In genomic region chr11:119007461-119008456, GRCm38 (mm10) we compare ENCODE assay signal across 9 mouse cellular contexts. TPM values are rescaled to one million over a fixed set of nuclear protein-coding genes. Genes with fewer than 3 reads are reported as not detected.
DNase-seq lines count a peak whose midpoint lies in the region; ATAC-seq lines count a peak whose summit lies in the region.
"Had no signal": no experiment of that assay in that cellular context is flagged by ENCODE, and none has a peak within 500 bp of the region (broad histone marks: within the 10 kb centered on the region; RNA-seq: fewer than 3 reads in every experiment).

No protein-coding gene starts in this region.

- H3K36me3 ChIP-seq in erythroblast, embryonic 14.5 days (ENCODE audit: control insufficient read depth), result no peaks in the 10 kb centered on the region
- no peaks in the 10 kb centered on the region for H3K36me3 ChIP-seq in forebrain, embryonic 16.5 days (ENCODE audit: control insufficient read depth, insufficient read depth)
- no peaks in the 10 kb centered on the region for H3K36me3 ChIP-seq in limb, embryonic 10.5 days
- H3K36me3 ChIP-seq in midbrain, embryonic 13.5 days, result no peaks in the 10 kb centered on the region

- H3K4me3 ChIP-seq in erythroblast, embryonic 14.5 days (replicated peaks), result peak overlapping the region; percentile 32
- peak overlapping the region; percentile 14 for H3K4me3 ChIP-seq in forebrain, embryonic 16.5 days (replicated peaks; ENCODE audit: low read length)
- peak overlapping the region; percentile 48 for H3K4me3 ChIP-seq in limb, embryonic 10.5 days
- peak overlapping the region; percentile 26 for H3K4me3 ChIP-seq in midbrain, embryonic 13.5 days (replicated peaks)

- H3K9ac ChIP-seq in forebrain, embryonic 16.5 days (replicated peaks; ENCODE audit: low read depth, low read length), result no peak overlapping the region
- H3K9ac ChIP-seq in midbrain, embryonic 13.5 days (replicated peaks), result no peak overlapping the region; the same call in 1 of the 2 replicates

- H3K9me3 ChIP-seq in erythroblast, embryonic 14.5 days (ENCODE audit: control insufficient read depth, low read length), result no peaks in the 10 kb centered on the region
- H3K9me3 ChIP-seq in forebrain, embryonic 16.5 days (ENCODE audit: control insufficient read depth, low read length), result no peaks in the 10 kb centered on the region
- H3K9me3 ChIP-seq in limb, embryonic 10.5 days (replicated peaks), result no peaks in the 10 kb centered on the region
- no peaks in the 10 kb centered on the region for H3K9me3 ChIP-seq in midbrain, embryonic 13.5 days

- no peak overlapping the region for H3K27ac ChIP-seq in forebrain, embryonic 16.5 days (ENCODE audit: low read length)
- peak overlapping the region; percentile 58 for H3K27ac ChIP-seq in limb, embryonic 10.5 days
- 0 out of 2 replicates have a peak overlapping the region, but pooled peaks have one; percentile 9 for H3K27ac ChIP-seq in midbrain, embryonic 13.5 days

- peaks cover 5% of the 10 kb centered on the region for H3K27me3 ChIP-seq in erythroblast, embryonic 14.5 days (ENCODE audit: control insufficient read depth)
- H3K27me3 ChIP-seq in forebrain, embryonic 16.5 days (replicated peaks; ENCODE audit: control insufficient read depth, insufficient read depth, low read length), result no peaks in the 10 kb centered on the region
- H3K27me3 ChIP-seq in limb, embryonic 10.5 days (ENCODE audit: low read depth, poor library complexity, severe bottlenecking), result peaks cover 12% of the 10 kb centered on the region; the same call in 1 of the 2 replicates
- no peaks in the 10 kb centered on the region for H3K27me3 ChIP-seq in midbrain, embryonic 13.5 days

- no peak for ATAC-seq in erythroblast, adult 5-6 weeks (replicated peaks; ENCODE audit: low FRiP score, poor library complexity, severe bottlenecking)
- ATAC-seq in forebrain, embryonic 16.5 days, result no peak
- ATAC-seq in midbrain, embryonic 13.5 days, result peak; percentile 68; the same call in 1 of the 2 replicates
- no peak for ATAC-seq in inflammation-experienced regulatory T-cells, adult 6 months

- H3K4me2 ChIP-seq in forebrain, embryonic 16.5 days (ENCODE audit: low read length), result peak overlapping the region; percentile 27
- peak overlapping the region; percentile 46 for H3K4me2 ChIP-seq in midbrain, embryonic 13.5 days (replicated peaks)

- peak; percentile 54 for DNase-seq in limb, embryonic 10.5 days (ENCODE audit: low spot score)
- no peak for DNase-seq in frontal cortex, postnatal 25 days (ENCODE audit: low spot score in 2 of 2)
- DNase-seq in T-cell, adult 2 months (ENCODE audit: low spot score), result no peak

- H3K4me1 ChIP-seq in erythroblast, embryonic 14.5 days (ENCODE audit: control insufficient read depth), result 0 out of 2 replicates have a peak, but pooled peaks cover 3% of the 10 kb centered on the region
- no peaks in the 10 kb centered on the region for H3K4me1 ChIP-seq in forebrain, embryonic 16.5 days (replicated peaks; ENCODE audit: control insufficient read depth, insufficient read depth, low read length)
- H3K4me1 ChIP-seq in limb, embryonic 10.5 days, result peaks cover 14% of the 10 kb centered on the region
- H3K4me1 ChIP-seq in midbrain, embryonic 13.5 days (replicated peaks), result no peaks in the 10 kb centered on the region

- 23% methylated on average over 21 of the region's 21 CpGs for WGBS in forebrain, embryonic 16.5 days
- WGBS in limb, embryonic 10.5 days, result 21% methylated on average over 21 of the region's 21 CpGs
- WGBS in midbrain, embryonic 13.5 days, result 23% methylated on average over 21 of the region's 21 CpGs

RNA-seq across cellular contexts. Expression of gene Cbx2, which starts 15.0 kb away (rescaled TPM):
- polyA plus RNA-seq in erythroblast, embryonic 14.5 days (2012), result 0.09 and 0.10 TPM in 2 replicates
- 0.19 and 0.42 TPM in 2 replicates for total RNA-seq in erythroblast, adult 5-6 weeks (2015; ENCODE audit: low replicate concordance)
- not detected in 2 replicates for total RNA-seq in erythroblast, adult 5-6 weeks (2017; ENCODE audit: low replicate concordance)
- 24.9 and 26.7 TPM in 2 replicates for polyA plus RNA-seq in forebrain, embryonic 16.5 days (2015; fragmentation: Nextera tagmentation; extraction: Ambion mirVana)
- polyA plus RNA-seq in limb, embryonic 10.5 days (2016; fragmentation: Nextera tagmentation; extraction: Ambion mirVana), result 151 and 170 TPM in 2 replicates
- 34.7 and 35.5 TPM in 2 replicates for polyA plus RNA-seq in midbrain, embryonic 13.5 days (2015; fragmentation: Nextera tagmentation; extraction: Ambion mirVana)
- polyA plus RNA-seq in inflammation-experienced regulatory T-cells, adult 6 months (2017; shearing (Covaris generic)), result 1 to 10 TPM in 2 of 3 experiments, under 1 TPM in 1; 0.83 to 1.6 (median 1.0) TPM

RNA-seq across cellular contexts. Expression of gene Enpp7, which starts 19.8 kb away (rescaled TPM):
- polyA plus RNA-seq in erythroblast, embryonic 14.5 days (2012), result not detected in 2 replicates
- not detected in 2 replicates for total RNA-seq in erythroblast, adult 5-6 weeks (2015; ENCODE audit: low replicate concordance)
- total RNA-seq in erythroblast, adult 5-6 weeks (2017; ENCODE audit: low replicate concordance), result not detected in 2 replicates
- not detected in 2 replicates for polyA plus RNA-seq in forebrain, embryonic 16.5 days (2015; fragmentation: Nextera tagmentation; extraction: Ambion mirVana)
- polyA plus RNA-seq in limb, embryonic 10.5 days (2016; fragmentation: Nextera tagmentation; extraction: Ambion mirVana), result not detected in 2 replicates
- not detected in 2 replicates for polyA plus RNA-seq in midbrain, embryonic 13.5 days (2015; fragmentation: Nextera tagmentation; extraction: Ambion mirVana)
- not detected for polyA plus RNA-seq in inflammation-experienced regulatory T-cells, adult 6 months (2017; shearing (Covaris generic))
- polyA plus RNA-seq: C2C12 had no signal

RNA-seq across cellular contexts. Expression of gene Cbx8, which starts 33.0 kb away (rescaled TPM):
- 0.20 and 0.42 TPM in 2 replicates for polyA plus RNA-seq in erythroblast, embryonic 14.5 days (2012)
- total RNA-seq in erythroblast, adult 5-6 weeks (2015; ENCODE audit: low replicate concordance), result 0.38 and 0.42 TPM in 2 replicates
- total RNA-seq in erythroblast, adult 5-6 weeks (2017; ENCODE audit: low replicate concordance), result 0.70 and 1.4 TPM in 2 replicates
- polyA plus RNA-seq in forebrain, embryonic 16.5 days (2015; fragmentation: Nextera tagmentation; extraction: Ambion mirVana), result 12.3 and 13.4 TPM in 2 replicates
- 12.2 and 15.1 TPM in 2 replicates for polyA plus RNA-seq in limb, embryonic 10.5 days (2016; fragmentation: Nextera tagmentation; extraction: Ambion mirVana)
- polyA plus RNA-seq in midbrain, embryonic 13.5 days (2015; fragmentation: Nextera tagmentation; extraction: Ambion mirVana), result 9.8 and 15.2 TPM in 2 replicates
- polyA plus RNA-seq in inflammation-experienced regulatory T-cells, adult 6 months (2017; shearing (Covaris generic)), result 1 to 10 TPM; 6.5 to 7.6 (median 7.5) TPM

Comparison
In these comparisons a context has a peak if more than half of its experiments do, and no peak if none do; other contexts are left out.
1. RNA of gene Cbx2, which starts 15.0 kb away (polyA plus RNA-seq): 151 to 170 TPM in limb, embryonic 10.5 days, 34.7 to 35.5 TPM in midbrain, embryonic 13.5 days and 24.9 to 26.7 TPM in forebrain, embryonic 16.5 days; 0.83 to 1.6 TPM in inflammation-experienced regulatory T-cells, adult 6 months and 0.09 to 0.10 TPM in erythroblast, embryonic 14.5 days; every median in the first group is over 10 times any median in the second.
2. Peak in every context shown above with its lines, with median percentiles within 50 percentile points of each other: H3K4me3 ChIP-seq.